Mouse (Mus musculus) stomach, embryonic 15.5 days (tissue): ENCODE measurements around the gene Pfdn6. TPM values are rescaled to one million over a fixed set of nuclear protein-coding genes. Genes with fewer than 3 reads are reported as not detected.
A peak's percentile ranks its signal among the peaks of the same experiment; 100 is the strongest.
"Not testable (repeated sequence)": the region's sequence is repeated elsewhere in the genome, so short reads cannot be mapped to it uniquely, and the experiment has no call there.

Experiments
- ATAC-seq: fragments of 200-750 bp; cut with Nextera tagmentation; 2 replicates; pipeline ENCODE4 v1.8.0; 2017; ENCODE audit warnings: low read depth, moderate number of reproducible peaks, moderate TSS enrichment; ENCODE audit not compliant: insufficient read depth, low FRiP score
- H3K27ac ChIP-seq: fragments of 300-500 bp; sonication (generic); 2 replicates; pipeline ENCODE4 v1.5.1; 2015; ENCODE audit warnings: mild to moderate bottlenecking, inconsistent platforms
- H3K27me3 ChIP-seq: fragments of 300-500 bp; sonication (generic); replicated peaks from 2 replicates; pipeline ENCODE4 v1.6.1; 2015; ENCODE audit warnings: inconsistent platforms
- H3K36me3 ChIP-seq: fragments of 300-500 bp; sonication (generic); 2 replicates; pipeline ENCODE4 v1.6.1; 2015; ENCODE audit warnings: inconsistent platforms
- H3K4me1 ChIP-seq: fragments of 300-500 bp; sonication (generic); 2 replicates; pipeline ENCODE4 v1.6.1; 2015; ENCODE audit warnings: inconsistent platforms
- H3K4me2 ChIP-seq: fragments of 300-500 bp; sonication (generic); 2 replicates; pipeline ENCODE4 v1.6.1; 2015; ENCODE audit warnings: mild to moderate bottlenecking, inconsistent platforms
- H3K4me3 ChIP-seq: fragments of 300-500 bp; sonication (generic); replicated peaks from 2 replicates; pipeline ENCODE4 v1.5.1; 2015; ENCODE audit warnings: inconsistent platforms
- H3K9ac ChIP-seq: fragments of 300-500 bp; sonication (generic); 2 replicates; pipeline ENCODE4 v1.6.1; 2015; ENCODE audit warnings: inconsistent platforms
- H3K9me3 ChIP-seq: fragments of 300-500 bp; sonication (generic); 2 replicates; pipeline ENCODE4 v1.6.1; 2016; ENCODE audit warnings: inconsistent platforms
- whole genome bisulfite sequencing: fragments of 180-500 bp; shearing (Covaris S2); methylation state at CpG from one replicate; pipeline ENCODE4 v1.1.7; 2015; 5-methylcytosine and 5-hydroxymethylcytosine counted together
- polyA plus RNA-seq: library from polyadenylated mRNA; unstranded; fragments of >200 nt; fragmentation: Nextera tagmentation; extraction: Ambion mirVana; gene quantifications from 2 replicates; pipeline ENCODE4 v1.2.1, GENCODE M21; 2015

Gene Pfdn6
- polyA plus RNA-seq, 1 experiment from 2014 or later = 159 TPM

GRCm38 (mm10) chr17:33953961-33954565 lies 13.9 kb upstream of the Pfdn6 start:
- Histone ChIP-seq H3K9ac (peak overlapping the region; percentile 100), H3K27ac (peak overlapping the region; percentile 93; the same call in 1 of the 2 replicates), H3K36me3 (peaks cover 13% of the 10 kb centered on the region), H3K4me3 (peak overlapping the region; percentile 94), H3K4me2 (peak overlapping the region; percentile 75), H3K4me1 (peaks cover 48% of the 10 kb centered on the region), H3K9me3 (no peaks in the 10 kb centered on the region), H3K27me3 (no peaks in the 10 kb centered on the region)
- 28% methylated on average over 5 of the region's 5 CpGs for WGBS
- no peak for ATAC-seq

- WGBS = 68% methylated on average over 3 of the region's 3 CpGs
- no peak overlapping the region for H3K9ac ChIP-seq
- H3K27me3 ChIP-seq = no peaks in the 10 kb centered on the region
- peak overlapping the region; percentile 13; the same call in 1 of the 2 replicates for H3K4me3 ChIP-seq
- peaks cover 48% of the 10 kb centered on the region for H3K4me1 ChIP-seq
- H3K36me3 ChIP-seq = peaks cover 12% of the 10 kb centered on the region
- no peak for ATAC-seq
- H3K4me2 ChIP-seq = peak overlapping the region; percentile 75
- 0 out of 2 replicates have a peak overlapping the region, but pooled peaks have one; percentile 21 for H3K27ac ChIP-seq
- H3K9me3 ChIP-seq = no peaks in the 10 kb centered on the region
Measured at GRCm38 (mm10) chr17:33953310-33953709, 13.2 kb upstream of the Pfdn6 start.

GRCm38 (mm10) chr17:33952879-33953278 lies 12.7 kb upstream of the Pfdn6 start:
- Histone ChIP-seq H3K36me3 (peaks cover 12% of the 10 kb centered on the region), H3K4me3 (peak overlapping the region; percentile 13; the same call in 1 of the 2 replicates), H3K9ac (no peak overlapping the region), H3K9me3 (no peaks in the 10 kb centered on the region), H3K4me2 (peak overlapping the region; percentile 75), H3K4me1 (peaks cover 48% of the 10 kb centered on the region), H3K27ac (0 out of 2 replicates have a peak overlapping the region, but pooled peaks have one; percentile 21), H3K27me3 (no peaks in the 10 kb centered on the region)
- ATAC-seq = no peak
- 75% methylated on average over 4 of the region's 4 CpGs for WGBS

- peaks cover 12% of the 10 kb centered on the region for H3K36me3 ChIP-seq
Measured at GRCm38 (mm10) chr17:33952015-33952414, 11.9 kb upstream of the Pfdn6 start.

GRCm38 (mm10) chr17:33951021-33951946 lies 11.1 kb upstream of the Pfdn6 start, which contains the start of gene B3galt4:
Gene B3galt4, minus strand, starts transcription at chr17:33951488.
- Histone ChIP-seq H3K36me3 (peaks cover 12% of the 10 kb centered on the region), H3K4me2 (peak within 1 kb of the TSS; percentile 88), H3K27ac (peak within 1 kb of the TSS; percentile 94), H3K4me3 (peak within 1 kb of the TSS; percentile 48), H3K9me3 (no peaks in the 10 kb centered on the region), H3K4me1 (peaks cover 44% of the 10 kb centered on the region), H3K9ac (peak within 1 kb of the TSS; percentile 18; the same call in 1 of the 2 replicates), H3K27me3 (no peaks in the 10 kb centered on the region)
- WGBS = under 1% methylated on average over 45 of the region's 45 CpGs
- peak; percentile 80 for ATAC-seq

More at GRCm38 (mm10) chr17:33952015-33952414, 11.9 kb upstream of the Pfdn6 start:
- peak overlapping the region; percentile 94 for H3K27ac ChIP-seq
- peak overlapping the region; percentile 88 for H3K4me2 ChIP-seq
- not testable (repeated sequence) for H3K9ac ChIP-seq, H3K9me3 ChIP-seq, H3K27me3 ChIP-seq, ATAC-seq
- WGBS = 74% methylated on average over 13 of the region's 13 CpGs
- H3K4me1 ChIP-seq = peaks cover 48% of the 10 kb centered on the region
- peak overlapping the region; percentile 48 for H3K4me3 ChIP-seq

GRCm38 (mm10) chr17:33950131-33950625 lies 10.0 kb upstream of the Pfdn6 start:
- Histone ChIP-seq H3K4me3 (peak overlapping the region; percentile 48), H3K9me3 (no peaks in the 10 kb centered on the region), H3K27ac (peak overlapping the region; percentile 94), H3K4me2 (peak overlapping the region; percentile 88), H3K27me3 (no peaks in the 10 kb centered on the region), H3K4me1 (peaks cover 44% of the 10 kb centered on the region), H3K9ac (peak overlapping the region; percentile 18; the same call in 1 of the 2 replicates), H3K36me3 (peaks cover 12% of the 10 kb centered on the region)
- WGBS = 73% methylated on average over 10 of the region's 10 CpGs
- ATAC-seq = no peak

GRCm38 (mm10) chr17:33948905-33949537 lies 8.9 kb upstream of the Pfdn6 start:
- WGBS = 82% methylated on average over 19 of the region's 19 CpGs
- Histone ChIP-seq H3K4me3 (no peak overlapping the region), H3K9ac (no peak overlapping the region), H3K9me3 (no peaks in the 10 kb centered on the region), H3K36me3 (peaks cover 21% of the 10 kb centered on the region), H3K27ac (peak overlapping the region; percentile 26; the same call in 1 of the 2 replicates), H3K27me3 (no peaks in the 10 kb centered on the region), H3K4me2 (no peak overlapping the region), H3K4me1 (peaks cover 39% of the 10 kb centered on the region)
- ATAC-seq = 0 out of 2 replicates have a peak, but pooled peaks have one; percentile 20

GRCm38 (mm10) chr17:33948090-33948904 lies 8.2 kb upstream of the Pfdn6 start:
- Histone ChIP-seq H3K27ac (peak overlapping the region; percentile 4; the same call in 1 of the 2 replicates), H3K9ac (no peak overlapping the region), H3K36me3 (peaks cover 25% of the 10 kb centered on the region), H3K4me2 (no peak overlapping the region), H3K27me3 (no peaks in the 10 kb centered on the region), H3K4me1 (peaks cover 31% of the 10 kb centered on the region), H3K4me3 (no peak overlapping the region), H3K9me3 (no peaks in the 10 kb centered on the region)
- WGBS = 85% methylated on average over 22 of the region's 22 CpGs
- no peak for ATAC-seq

GRCm38 (mm10) chr17:33947430-33948089 lies 7.4 kb upstream of the Pfdn6 start:
- Histone ChIP-seq H3K9me3 (no peaks in the 10 kb centered on the region), H3K9ac (no peak overlapping the region), H3K36me3 (peaks cover 19% of the 10 kb centered on the region), H3K27me3 (no peaks in the 10 kb centered on the region), H3K4me3 (no peak overlapping the region), H3K27ac (no peak overlapping the region), H3K4me1 (peaks cover 24% of the 10 kb centered on the region), H3K4me2 (no peak overlapping the region)
- ATAC-seq = no peak
- 84% methylated on average over 10 of the region's 10 CpGs for WGBS

- Histone ChIP-seq H3K4me1 (peaks cover 24% of the 10 kb centered on the region), H3K27me3 (no peaks in the 10 kb centered on the region), H3K4me3 (no peak overlapping the region), H3K4me2 (no peak overlapping the region), H3K9ac (no peak overlapping the region), H3K36me3 (peaks cover 17% of the 10 kb centered on the region), H3K27ac (no peak overlapping the region), H3K9me3 (no peaks in the 10 kb centered on the region)
- ATAC-seq = no peak
- 92% methylated on average over 15 of the region's 15 CpGs for WGBS
Measured at GRCm38 (mm10) chr17:33943454-33943853, 3.3 kb upstream of the Pfdn6 start.
